Mouse (Mus musculus) liver, adult 2 months (tissue): ENCODE results near the gene Immp1l.

Experiments used
- CTCF ChIP-seq: fragments of 200-500 bp; IDR thresholded peaks from 2 replicates; pipeline ENCODE4 v1.5.1; 2011; ENCODE audit warnings: low read depth, low read length, control low read depth
- POLR2A ChIP-seq: fragments of 200-500 bp; IDR thresholded peaks from 2 replicates; pipeline ENCODE4 v1.6.1; 2011; ENCODE audit warnings: low read length, control low read depth; ENCODE audit not compliant: insufficient read depth; ENCODE audit errors: extremely low read depth

GRCm38 (mm10) chr2:105987131-105987530 lies 82.7 kb downstream of the Immp1l start:
- no peak for TF ChIP-seq CTCF
- no peak for TF ChIP-seq POLR2A
